Mouse (Mus musculus): Measurements from ENCODE around the gene Acvr1. TPM values are rescaled to one million over a fixed set of nuclear protein-coding genes. Genes with fewer than 3 reads are reported as not detected.
A peak's percentile ranks its signal among the peaks of the same experiment; 100 is the strongest.

The Acvr1 gene
- polyA plus RNA-seq, 1 experiment = 1.6 TPM

- H3K36me3 ChIP-seq (ENCODE audit: control insufficient read depth, insufficient read depth, low read length) = no peaks in the 10 kb centered on the region
- H3K27ac ChIP-seq (ENCODE audit: control insufficient read depth, insufficient read depth, low read length) = no peak overlapping the region
- H3K4me3 ChIP-seq (ENCODE audit: control insufficient read depth, insufficient read depth, low read length) = no peak overlapping the region
- H3K4me1 ChIP-seq (replicated peaks; ENCODE audit: control insufficient read depth, insufficient read depth, low read length) = peaks cover 2% of the 10 kb centered on the region; the same call in 1 of the 2 replicates
- TF ChIP-seq POLR2A (IDR thresholded peaks at IDR 0.05; ENCODE audit: control insufficient read depth, extremely low read depth, insufficient read depth, low read length, poor library complexity) = no peak
- no peak for TF ChIP-seq CTCF (IDR thresholded peaks at IDR 0.05; ENCODE audit: borderline replicate concordance, control insufficient read depth, extremely low read depth, insufficient read depth, low read length, poor library complexity)
- H3K27me3 ChIP-seq (ENCODE audit: control insufficient read depth, insufficient read depth, low read length) = no peaks in the 10 kb centered on the region
- DNase-seq = no peak
- 88% methylated on average over 10 of the region's 10 CpGs for WGBS
Observed at GRCm38 (mm10) chr2:58586311-58586710, 19.4 kb upstream of the Acvr1 start.

DNA sequence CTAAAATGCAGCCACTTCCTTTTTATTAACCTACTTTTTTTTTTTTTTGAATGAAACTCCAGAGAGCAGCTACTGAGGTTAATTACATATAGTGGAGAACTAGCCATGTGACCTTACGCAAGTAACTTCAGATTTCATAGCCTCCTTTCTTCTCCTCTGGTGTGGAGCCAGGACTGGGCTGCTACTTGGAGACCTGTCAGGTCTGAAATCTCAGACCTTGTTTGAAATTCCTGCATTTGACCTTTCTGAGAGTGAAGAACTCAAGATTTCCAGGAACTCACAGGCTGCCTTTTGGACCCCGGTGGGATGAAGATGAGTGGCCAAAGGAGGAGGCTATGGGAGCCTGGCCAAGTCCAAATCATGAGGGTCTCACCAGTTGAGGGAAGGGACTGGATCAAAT lies 7.2 kb upstream of the Acvr1 start:
- no peak for DNase-seq
- WGBS = 92% methylated on average over 2 of the region's 2 CpGs
- TF ChIP-seq POLR2A (IDR thresholded peaks at IDR 0.05; ENCODE audit: control insufficient read depth, extremely low read depth, insufficient read depth, low read length, poor library complexity) (no peak), CTCF (IDR thresholded peaks at IDR 0.05; ENCODE audit: borderline replicate concordance, control insufficient read depth, extremely low read depth, insufficient read depth, low read length, poor library complexity) (no peak)

DNA sequence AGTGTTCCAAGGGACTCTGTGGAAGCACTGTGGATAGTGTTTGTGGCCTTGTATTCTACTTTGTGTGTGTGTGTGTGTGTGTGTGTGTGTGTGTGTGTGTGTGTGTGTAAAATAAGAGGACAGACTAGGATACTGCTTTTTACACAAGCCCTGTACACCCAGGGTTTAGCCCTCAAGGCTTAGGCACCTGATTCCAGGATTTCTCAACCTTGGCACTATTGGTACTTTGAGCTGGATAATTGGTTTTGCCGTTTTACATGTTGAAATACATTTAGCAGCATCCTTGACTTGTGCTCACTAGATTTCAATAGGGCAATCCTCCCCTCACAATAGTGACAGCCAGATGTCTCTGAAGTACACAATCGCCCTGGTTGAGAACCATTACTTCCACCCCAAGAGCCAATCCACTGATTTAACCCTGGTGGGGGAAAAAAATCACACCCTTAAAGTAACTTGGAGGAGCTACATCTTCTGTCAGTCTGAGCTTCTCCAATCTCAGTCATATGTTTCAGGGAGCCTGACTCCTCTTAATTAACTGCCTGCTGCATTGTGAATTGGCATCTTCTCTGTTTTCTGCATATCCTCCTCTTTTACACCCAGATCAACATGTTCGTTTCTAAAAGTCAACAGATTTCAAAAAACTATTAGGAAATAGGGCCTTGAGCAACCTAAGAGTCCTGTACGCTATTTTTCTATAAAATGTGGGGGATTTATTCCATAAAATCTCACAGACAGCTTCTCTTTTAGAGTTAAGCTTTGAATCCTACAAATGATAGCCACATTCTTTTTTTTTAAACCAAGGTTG lies 2.1 kb upstream of the Acvr1 start:
- TF ChIP-seq CTCF (IDR thresholded peaks at IDR 0.05; ENCODE audit: borderline replicate concordance, control insufficient read depth, extremely low read depth, insufficient read depth, low read length, poor library complexity) = no peak
- no peak for TF ChIP-seq POLR2A (IDR thresholded peaks at IDR 0.05; ENCODE audit: control insufficient read depth, extremely low read depth, insufficient read depth, low read length, poor library complexity)
- WGBS = 93% methylated on average over 4 of the region's 4 CpGs
- Histone ChIP-seq H3K27ac (ENCODE audit: control insufficient read depth, insufficient read depth, low read length) (no peak overlapping the region), H3K4me3 (ENCODE audit: control insufficient read depth, insufficient read depth, low read length) (no peak overlapping the region), H3K4me1 (replicated peaks; ENCODE audit: control insufficient read depth, insufficient read depth, low read length) (peaks cover 5% of the 10 kb centered on the region; the same call in 1 of the 2 replicates), H3K36me3 (ENCODE audit: control insufficient read depth, insufficient read depth, low read length) (no peaks in the 10 kb centered on the region), H3K27me3 (ENCODE audit: control insufficient read depth, insufficient read depth, low read length) (no peaks in the 10 kb centered on the region; the same call in 1 of the 2 replicates)
- DNase-seq = no peak

More for the DNA sequence above, 7.2 kb upstream of the Acvr1 start:
- Histone ChIP-seq H3K4me1 (replicated peaks; ENCODE audit: control insufficient read depth, insufficient read depth, low read length) (no peaks in the 10 kb centered on the region), H3K27ac (ENCODE audit: control insufficient read depth, insufficient read depth, low read length) (no peak overlapping the region), H3K4me3 (ENCODE audit: control insufficient read depth, insufficient read depth, low read length) (no peak overlapping the region), H3K36me3 (ENCODE audit: control insufficient read depth, insufficient read depth, low read length) (no peaks in the 10 kb centered on the region), H3K27me3 (ENCODE audit: control insufficient read depth, insufficient read depth, low read length) (no peaks in the 10 kb centered on the region)

DNA sequence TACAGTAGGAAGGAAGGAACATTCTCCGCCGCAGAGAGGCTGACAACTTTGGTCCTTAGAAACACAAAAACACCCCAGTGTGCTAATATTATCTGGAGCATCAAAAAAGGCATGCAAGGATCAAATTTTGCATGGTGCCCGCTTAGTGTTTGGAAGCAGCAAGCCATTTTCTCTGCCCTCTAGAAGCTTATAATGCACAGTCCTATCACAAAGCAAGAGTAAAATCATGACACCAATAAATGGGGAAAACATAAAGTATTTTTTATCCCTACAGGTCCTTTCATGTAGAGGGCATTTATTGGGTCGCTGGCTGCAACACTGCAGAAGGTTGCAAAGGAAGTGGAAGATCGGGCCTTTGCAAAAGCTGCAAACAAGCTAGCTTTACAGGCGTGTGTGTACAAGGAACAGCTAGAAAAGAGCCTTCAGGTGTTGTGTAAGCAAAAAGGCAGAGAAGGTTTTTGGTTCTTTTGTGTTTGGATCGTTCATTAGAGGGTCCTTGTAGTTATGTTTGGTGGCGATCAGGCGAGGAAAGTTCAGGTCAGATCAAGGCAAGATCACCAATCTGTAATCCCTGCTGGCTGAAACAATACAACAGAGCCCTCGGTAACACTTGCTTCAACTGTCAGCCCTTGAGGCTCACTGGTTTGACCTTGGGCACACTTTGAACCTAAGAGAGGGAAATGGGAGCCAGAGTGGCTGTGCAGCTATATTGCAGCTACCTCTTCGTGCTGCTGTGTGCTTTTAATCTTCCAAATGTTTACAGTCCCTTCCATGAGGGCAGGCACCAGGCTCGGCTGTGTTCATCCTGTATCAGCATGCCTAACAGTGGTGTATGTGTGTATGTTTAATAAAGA lies 1.1 kb upstream of the Acvr1 start:
- H3K27me3 ChIP-seq (ENCODE audit: control insufficient read depth, insufficient read depth, low read length) = no peaks in the 10 kb centered on the region; the same call in 1 of the 2 replicates
- peaks cover 5% of the 10 kb centered on the region; the same call in 1 of the 2 replicates for H3K4me1 ChIP-seq (replicated peaks; ENCODE audit: control insufficient read depth, insufficient read depth, low read length)
- no peak overlapping the region for H3K4me3 ChIP-seq (ENCODE audit: control insufficient read depth, insufficient read depth, low read length)
- H3K27ac ChIP-seq (ENCODE audit: control insufficient read depth, insufficient read depth, low read length) = no peak overlapping the region
- TF ChIP-seq POLR2A (IDR thresholded peaks at IDR 0.05; ENCODE audit: control insufficient read depth, extremely low read depth, insufficient read depth, low read length, poor library complexity) (no peak), CTCF (IDR thresholded peaks at IDR 0.05; ENCODE audit: borderline replicate concordance, control insufficient read depth, extremely low read depth, insufficient read depth, low read length, poor library complexity) (no peak)
- H3K36me3 ChIP-seq (ENCODE audit: control insufficient read depth, insufficient read depth, low read length) = no peaks in the 10 kb centered on the region
- DNase-seq = no peak
- 35% methylated on average over 12 of the region's 12 CpGs for WGBS

GRCm38 (mm10) chr2:58566410-58567065 lies 419 bp downstream of the Acvr1 start:
- TF ChIP-seq POLR2A (IDR thresholded peaks at IDR 0.05; ENCODE audit: control insufficient read depth, extremely low read depth, insufficient read depth, low read length, poor library complexity) = no peak
- 0 out of 2 replicates have a peak, but pooled peaks have one; percentile 30 for TF ChIP-seq CTCF (IDR thresholded peaks at IDR 0.05; ENCODE audit: borderline replicate concordance, control insufficient read depth, extremely low read depth, insufficient read depth, low read length, poor library complexity)
- 4% methylated on average over 78 of the region's 78 CpGs for WGBS
- peak overlapping the region; percentile 54 for H3K4me3 ChIP-seq (ENCODE audit: control insufficient read depth, insufficient read depth, low read length)
- H3K27me3 ChIP-seq (ENCODE audit: control insufficient read depth, insufficient read depth, low read length) = no peaks in the 10 kb centered on the region; the same call in 1 of the 2 replicates
- H3K4me1 ChIP-seq (replicated peaks; ENCODE audit: control insufficient read depth, insufficient read depth, low read length) = peaks cover 5% of the 10 kb centered on the region; the same call in 1 of the 2 replicates
- no peaks in the 10 kb centered on the region for H3K36me3 ChIP-seq (ENCODE audit: control insufficient read depth, insufficient read depth, low read length)
- H3K27ac ChIP-seq (ENCODE audit: control insufficient read depth, insufficient read depth, low read length) = no peak overlapping the region
- peak; percentile 50 for DNase-seq

DNA sequence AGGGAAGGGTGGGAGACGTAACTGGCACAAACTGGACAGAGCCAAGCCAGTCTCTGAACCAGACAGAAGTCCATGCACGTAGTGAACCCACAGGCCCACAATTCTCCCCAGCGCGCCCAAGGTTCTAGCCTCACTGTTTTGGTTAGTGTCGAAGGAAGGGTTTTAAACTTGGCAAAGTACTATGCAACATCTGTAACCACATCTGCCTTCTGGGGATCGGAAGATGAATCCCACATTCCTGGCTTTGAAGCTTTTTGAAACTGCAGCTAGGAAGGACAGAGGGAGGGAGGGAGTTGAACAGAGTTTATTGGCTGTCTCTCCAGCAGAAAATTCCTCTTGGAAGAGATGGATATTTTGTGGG lies 928 bp downstream of the Acvr1 start:
- H3K27ac ChIP-seq (ENCODE audit: control insufficient read depth, insufficient read depth, low read length) = no peak overlapping the region
- H3K27me3 ChIP-seq (ENCODE audit: control insufficient read depth, insufficient read depth, low read length) = no peaks in the 10 kb centered on the region; the same call in 1 of the 2 replicates
- no peaks in the 10 kb centered on the region for H3K36me3 ChIP-seq (ENCODE audit: control insufficient read depth, insufficient read depth, low read length)
- 55% methylated on average over 6 of the region's 6 CpGs for WGBS
- TF ChIP-seq POLR2A (IDR thresholded peaks at IDR 0.05; ENCODE audit: control insufficient read depth, extremely low read depth, insufficient read depth, low read length, poor library complexity) (no peak), CTCF (IDR thresholded peaks at IDR 0.05; ENCODE audit: borderline replicate concordance, control insufficient read depth, extremely low read depth, insufficient read depth, low read length, poor library complexity) (no peak)
- peaks cover 5% of the 10 kb centered on the region; the same call in 1 of the 2 replicates for H3K4me1 ChIP-seq (replicated peaks; ENCODE audit: control insufficient read depth, insufficient read depth, low read length)
- H3K4me3 ChIP-seq (ENCODE audit: control insufficient read depth, insufficient read depth, low read length) = peak overlapping the region; percentile 54
- no peak for DNase-seq
